In genomic region chr13:37854455-37855220, GRCm38 (mm10) we compare ENCODE assay signal across 7 mouse cellular contexts.
DNase-seq lines count a peak whose midpoint lies in the region; ATAC-seq lines count a peak whose summit lies in the region.

No protein-coding gene starts in this region.

- H3K9ac ChIP-seq in limb, embryonic 13.5 days = peak overlapping the region; percentile 62; the same call in 1 of the 2 replicates
- H3K9ac ChIP-seq in neural tube, embryonic 12.5 days = no peak overlapping the region

- H3K9me3 ChIP-seq in forebrain, embryonic 10.5 days = no peaks in the 10 kb centered on the region
- H3K9me3 ChIP-seq in limb, embryonic 13.5 days = no peaks in the 10 kb centered on the region
- H3K9me3 ChIP-seq in neural tube, embryonic 12.5 days = no peaks in the 10 kb centered on the region

- peak; percentile 38 for DNase-seq in thymus, postnatal 25 days
- no peak for DNase-seq in thymus, postnatal 10 days (ENCODE audit: low spot score in 2 of 2)
- DNase-seq in forebrain, embryonic 10.5 days (ENCODE audit: extremely low spot score, low spot score) = no peak
- DNase-seq in frontal cortex, postnatal 10 days (ENCODE audit: low spot score in 2 of 2) = no peak
- no peak for DNase-seq in right cerebral cortex, postnatal 14 days

- peak overlapping the region; percentile 42 for H3K4me3 ChIP-seq in forebrain, embryonic 10.5 days
- peak overlapping the region; percentile 36 for H3K4me3 ChIP-seq in limb, embryonic 13.5 days
- peak overlapping the region; percentile 7; the same call in 1 of the 2 replicates for H3K4me3 ChIP-seq in neural tube, embryonic 12.5 days

- ATAC-seq in limb, embryonic 13.5 days (ENCODE audit: low FRiP score, low read depth) = no peak
- no peak for ATAC-seq in neural tube, embryonic 12.5 days (ENCODE audit: low FRiP score, low read depth)

- peaks cover 54% of the 10 kb centered on the region for H3K4me1 ChIP-seq in forebrain, embryonic 10.5 days
- H3K4me1 ChIP-seq in limb, embryonic 13.5 days = peaks cover 49% of the 10 kb centered on the region
- peaks cover 17% of the 10 kb centered on the region for H3K4me1 ChIP-seq in neural tube, embryonic 12.5 days

- peak overlapping the region; percentile 81 for H3K27ac ChIP-seq in forebrain, embryonic 10.5 days
- peak overlapping the region; percentile 61 for H3K27ac ChIP-seq in limb, embryonic 13.5 days
- H3K27ac ChIP-seq in neural tube, embryonic 12.5 days = no peak overlapping the region

- peak overlapping the region; percentile 67 for H3K4me2 ChIP-seq in limb, embryonic 13.5 days (replicated peaks)
- peak overlapping the region; percentile 55 for H3K4me2 ChIP-seq in neural tube, embryonic 12.5 days (replicated peaks)

- no peaks in the 10 kb centered on the region for H3K36me3 ChIP-seq in forebrain, embryonic 10.5 days (replicated peaks)
- H3K36me3 ChIP-seq in limb, embryonic 13.5 days = no peaks in the 10 kb centered on the region
- H3K36me3 ChIP-seq in neural tube, embryonic 12.5 days = no peaks in the 10 kb centered on the region

- WGBS in forebrain, embryonic 10.5 days = 11% methylated on average over 14 of the region's 14 CpGs
- WGBS in limb, embryonic 13.5 days = 21% methylated on average over 14 of the region's 14 CpGs
- WGBS in neural tube, embryonic 12.5 days = 18% methylated on average over 14 of the region's 14 CpGs

- peaks cover 30% of the 10 kb centered on the region for H3K27me3 ChIP-seq in forebrain, embryonic 10.5 days (ENCODE audit: poor library complexity, severe bottlenecking)
- no peaks in the 10 kb centered on the region for H3K27me3 ChIP-seq in limb, embryonic 13.5 days
- H3K27me3 ChIP-seq in neural tube, embryonic 12.5 days (replicated peaks) = no peaks in the 10 kb centered on the region
